Mouse (Mus musculus): Measurements from ENCODE around the gene Irak1bp1.

The Irak1bp1 gene

GRCm38 (mm10) chr9:82829007-82829689 lies at the start of gene Irak1bp1:
Irak1bp1 (plus strand) TSS chr9:82829540.
- no peak for DNase-seq (ENCODE audit: low spot score)

- DNase-seq (ENCODE audit: low spot score), result no peak
Measured at GRCm38 (mm10) chr9:82788375-82788774, 41.0 kb upstream of the Irak1bp1 start.

GRCm38 (mm10) chr9:82800360-82800759 lies 29.0 kb upstream of the Irak1bp1 start:
- no peak for DNase-seq (ENCODE audit: low spot score)

GRCm38 (mm10) chr9:82807129-82807528 lies 22.2 kb upstream of the Irak1bp1 start:
- no peak for DNase-seq (ENCODE audit: low spot score)

GRCm38 (mm10) chr9:82807635-82808034 lies 21.7 kb upstream of the Irak1bp1 start:
- DNase-seq (ENCODE audit: low spot score), result no peak

GRCm38 (mm10) chr9:82812172-82812963 lies 17.0 kb upstream of the Irak1bp1 start:
- DNase-seq (ENCODE audit: low spot score), result no peak

GRCm38 (mm10) chr9:82814536-82814935 lies 14.8 kb upstream of the Irak1bp1 start:
- DNase-seq (ENCODE audit: low spot score), result no peak

GRCm38 (mm10) chr9:82815257-82815785 lies 14.0 kb upstream of the Irak1bp1 start:
- DNase-seq (ENCODE audit: low spot score), result no peak

- no peak for DNase-seq (ENCODE audit: low spot score)
Measured at GRCm38 (mm10) chr9:82826426-82826825, 2.9 kb upstream of the Irak1bp1 start.

- peak; percentile 71 for DNase-seq (ENCODE audit: low spot score)
Measured at GRCm38 (mm10) chr9:82829693-82830430, 522 bp downstream of the Irak1bp1 start.

GRCm38 (mm10) chr9:82831891-82832290 lies 2.6 kb downstream of the Irak1bp1 start:
- no peak for DNase-seq (ENCODE audit: low spot score)

- DNase-seq (ENCODE audit: low spot score), result no peak
Measured at GRCm38 (mm10) chr9:82835921-82836320, 6.6 kb downstream of the Irak1bp1 start.

- no peak for DNase-seq (ENCODE audit: low spot score)
Measured at GRCm38 (mm10) chr9:82842671-82843070, 13.3 kb downstream of the Irak1bp1 start.

GRCm38 (mm10) chr9:82854040-82854439 lies 24.7 kb downstream of the Irak1bp1 start:
- DNase-seq (ENCODE audit: low spot score), result no peak

GRCm38 (mm10) chr9:82854973-82855614 lies 25.8 kb downstream of the Irak1bp1 start:
- DNase-seq (ENCODE audit: low spot score), result no peak

- DNase-seq (ENCODE audit: low spot score), result no peak
Measured at GRCm38 (mm10) chr9:82856241-82856640, 26.9 kb downstream of the Irak1bp1 start.

- no peak for DNase-seq (ENCODE audit: low spot score)
Measured at GRCm38 (mm10) chr9:82860805-82861204, 31.5 kb downstream of the Irak1bp1 start.

- no peak for DNase-seq (ENCODE audit: low spot score)
Measured at GRCm38 (mm10) chr9:82861316-82861715, 32.0 kb downstream of the Irak1bp1 start.

- no peak for DNase-seq (ENCODE audit: low spot score)
Measured at GRCm38 (mm10) chr9:82861775-82862430, 32.6 kb downstream of the Irak1bp1 start.

- DNase-seq (ENCODE audit: low spot score), result no peak
Measured at GRCm38 (mm10) chr9:82866121-82866520, 36.8 kb downstream of the Irak1bp1 start.

GRCm38 (mm10) chr9:82867698-82868097 lies 38.4 kb downstream of the Irak1bp1 start:
- DNase-seq (ENCODE audit: low spot score), result no peak
